In genomic region chr13:109821725-109822412, GRCm38 (mm10) we compare ENCODE assay signal across 8 mouse cellular contexts.
DNase-seq lines count a peak whose midpoint lies in the region; ATAC-seq and TF ChIP-seq lines count a peak whose summit lies in the region.

No protein-coding gene starts in this region.

- H3K9me3 ChIP-seq in E14TG2a.4 (ENCODE audit: low read length), result no peaks in the 10 kb centered on the region
- no peaks in the 10 kb centered on the region for H3K9me3 ChIP-seq in kidney, embryonic 15.5 days (replicated peaks)
- H3K9me3 ChIP-seq in midbrain, embryonic 11.5 days (ENCODE audit: control insufficient read depth, low read length), result no peaks in the 10 kb centered on the region

- TF ChIP-seq CTCF in E14TG2a.4 (conservative IDR thresholded peaks at IDR 0.05; ENCODE audit: low read length), result no peak

- WGBS in kidney, embryonic 15.5 days, result 4% methylated on average over 8 of the region's 8 CpGs
- WGBS in midbrain, embryonic 11.5 days, result 27% methylated on average over 8 of the region's 8 CpGs

- peak; percentile 26 for ATAC-seq in granulocyte monocyte progenitor cell, adult 5-6 weeks (replicated peaks; ENCODE audit: poor library complexity, severe bottlenecking)
- ATAC-seq in kidney, embryonic 15.5 days (replicated peaks; ENCODE audit: low FRiP score), result no peak
- ATAC-seq in midbrain, embryonic 11.5 days (ENCODE audit: low FRiP score), result peak; percentile 77; the same call in 1 of the 2 replicates

- H3K4me1 ChIP-seq in E14TG2a.4 (replicated peaks; ENCODE audit: low read depth, low read length), result peaks cover 33% of the 10 kb centered on the region
- peaks cover 52% of the 10 kb centered on the region for H3K4me1 ChIP-seq in kidney, embryonic 15.5 days
- peaks cover 31% of the 10 kb centered on the region for H3K4me1 ChIP-seq in midbrain, embryonic 11.5 days (ENCODE audit: control insufficient read depth, insufficient read depth, low read length)

- H3K27ac ChIP-seq in kidney, embryonic 15.5 days, result peak overlapping the region; percentile 95
- H3K27ac ChIP-seq in midbrain, embryonic 11.5 days (ENCODE audit: low read depth, low read length), result peak overlapping the region; percentile 88

- no peak overlapping the region for H3K9ac ChIP-seq in kidney, embryonic 15.5 days
- H3K9ac ChIP-seq in midbrain, embryonic 11.5 days (ENCODE audit: low read length), result peak overlapping the region; percentile 60

- peak; percentile 29 to 71 for DNase-seq in adrenal gland, adult (ENCODE audit: inconsistent age in 2 of 2, low spot score in 1 of 2)
- DNase-seq in adrenal gland, postnatal 4 days (ENCODE audit: low spot score in 2 of 2), result no peak
- peak; percentile 89 for DNase-seq in midbrain, embryonic 11.5 days (ENCODE audit: low spot score, missing footprints)
- DNase-seq in spleen, postnatal 36 days (ENCODE audit: low spot score in 2 of 2), result no peak
- no peak for DNase-seq in c-Kit-positive CD71-positive TER-119-positive erythroid progenitor cells, embryonic 14.5 days (ENCODE audit: low spot score)

- H3K4me2 ChIP-seq in kidney, embryonic 15.5 days, result peak overlapping the region; percentile 60
- H3K4me2 ChIP-seq in midbrain, embryonic 11.5 days, result peak overlapping the region; percentile 43

- H3K36me3 ChIP-seq in E14TG2a.4 (ENCODE audit: insufficient read depth, low read length), result no peaks in the 10 kb centered on the region
- H3K36me3 ChIP-seq in kidney, embryonic 15.5 days, result no peaks in the 10 kb centered on the region
- H3K36me3 ChIP-seq in midbrain, embryonic 11.5 days (ENCODE audit: control insufficient read depth, insufficient read depth, low read length), result no peaks in the 10 kb centered on the region

- peak overlapping the region; percentile 53; the same call in 1 of the 2 replicates for H3K4me3 ChIP-seq in E14TG2a.4 (replicated peaks; ENCODE audit: low read length)
- peak overlapping the region; percentile 44 for H3K4me3 ChIP-seq in kidney, embryonic 15.5 days (replicated peaks)
- H3K4me3 ChIP-seq in midbrain, embryonic 11.5 days (ENCODE audit: low read depth, low read length), result 0 out of 2 replicates have a peak overlapping the region, but pooled peaks have one; percentile 20

- H3K27me3 ChIP-seq in E14TG2a.4 (ENCODE audit: insufficient read depth, low read length), result no peaks in the 10 kb centered on the region
- H3K27me3 ChIP-seq in kidney, embryonic 15.5 days, result no peaks in the 10 kb centered on the region
- H3K27me3 ChIP-seq in midbrain, embryonic 11.5 days (ENCODE audit: control insufficient read depth, insufficient read depth, low read length), result no peaks in the 10 kb centered on the region

Comparison
In these comparisons a context has a peak if more than half of its experiments do, and no peak if none do; other contexts are left out.
1. DNase-seq: peak in adrenal gland, adult (2 of 2) and midbrain, embryonic 11.5 days (single experiment); none in adrenal gland, postnatal 4 days (0 of 2), spleen, postnatal 36 days (0 of 2) and c-Kit-positive CD71-positive TER-119-positive erythroid progenitor cells, embryonic 14.5 days (single experiment).
2. Peak in every context shown above with its lines, with median percentiles within 50 percentile points of each other: H3K4me3 ChIP-seq.